Mouse (Mus musculus) ES-Bruce4 (cell line): ENCODE measurements around the gene Hes6.

ENCODE experiments used
- CTCF ChIP-seq: IDR thresholded peaks from one replicate; pipeline ENCODE4 v1.8.1; 2011; ENCODE audit warnings: low read depth, low read length
- EP300 ChIP-seq: IDR thresholded peaks from 2 replicates; pipeline ENCODE4 v1.6.1; 2011; ENCODE audit warnings: low read depth, low read length; ENCODE audit not compliant: insufficient read depth
- POLR2A ChIP-seq: IDR thresholded peaks from one replicate; pipeline ENCODE4 v1.8.1; 2011; ENCODE audit warnings: low read length; ENCODE audit not compliant: insufficient read depth

DNA sequence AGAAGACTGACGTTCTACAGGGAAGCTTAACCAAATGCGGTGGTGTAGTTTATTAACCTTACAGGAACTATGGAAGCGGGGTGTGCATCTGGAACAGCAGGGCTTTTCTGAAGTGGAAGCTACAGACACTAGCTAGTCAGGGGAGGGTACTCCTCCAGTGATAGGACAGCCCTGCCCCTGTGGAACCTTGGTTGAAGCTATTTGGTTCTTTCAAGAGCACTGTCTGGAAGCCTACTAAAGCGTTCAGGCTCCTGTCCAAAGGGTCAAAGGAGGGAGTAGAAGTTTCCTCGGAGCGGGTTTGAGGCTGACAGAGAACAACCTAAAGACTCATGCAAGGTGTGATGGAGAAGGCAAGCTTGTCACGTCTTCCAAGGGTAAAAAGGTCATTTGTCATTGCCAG lies 46.2 kb upstream of the Hes6 start:
- TF ChIP-seq CTCF, result no peak
- no peak for TF ChIP-seq EP300
- no peak for TF ChIP-seq POLR2A
